Mouse (Mus musculus) CH12.LX (cell line): ENCODE data around the gene Man2a1.

Experiments used
- BHLHE40 ChIP-seq: IDR thresholded peaks from 2 replicates; pipeline ENCODE4 v1.6.1; 2011; ENCODE audit warnings: mild to moderate bottlenecking, low read depth, low read length, improper control_type of control experiment
- EP300 ChIP-seq: IDR thresholded peaks from 2 replicates; pipeline ENCODE4 v1.6.1; 2011; ENCODE audit warnings: low read length, improper control_type of control experiment
- MEF2A ChIP-seq: IDR thresholded peaks from 2 replicates; pipeline ENCODE4 v1.6.1; 2014; ENCODE audit warnings: low read depth, mild to moderate bottlenecking, inconsistent platforms, low read length, improper control_type of control experiment, borderline replicate concordance
- NELFE ChIP-seq: IDR thresholded peaks from 2 replicates; pipeline ENCODE4 v1.6.1; 2011; ENCODE audit warnings: low read depth, low read length, improper control_type of control experiment
- PAX5 ChIP-seq: IDR thresholded peaks from 2 replicates; pipeline ENCODE4 v1.6.1; 2012; ENCODE audit warnings: low read length, inconsistent platforms, mixed read lengths
- RAD21 ChIP-seq: IDR thresholded peaks from 2 replicates; pipeline ENCODE4 v1.6.1; 2011; ENCODE audit warnings: low read depth, mild to moderate bottlenecking, low read length, improper control_type of control experiment, moderate library complexity
- ZMIZ1 ChIP-seq: IDR thresholded peaks from 2 replicates; pipeline ENCODE4 v1.6.1; 2012; ENCODE audit warnings: low read depth, mild to moderate bottlenecking, inconsistent platforms, low read length, improper control_type of control experiment

- TF ChIP-seq BHLHE40 (no peak), MEF2A (no peak), ZMIZ1 (no peak), NELFE (no peak), RAD21 (no peak), EP300 (no peak), PAX5 (no peak)
Observed at GRCm38 (mm10) chr17:64573981-64574380, 26.6 kb upstream of the Man2a1 start.
